Mouse (Mus musculus): ENCODE data around the gene Igf1r.

The Igf1r gene

GRCm38 (mm10) chr7:67957376-67957775 lies 4.7 kb downstream of the Igf1r start:
- DNase-seq (ENCODE audit: low spot score in 2 of 2) = no peak

DNA sequence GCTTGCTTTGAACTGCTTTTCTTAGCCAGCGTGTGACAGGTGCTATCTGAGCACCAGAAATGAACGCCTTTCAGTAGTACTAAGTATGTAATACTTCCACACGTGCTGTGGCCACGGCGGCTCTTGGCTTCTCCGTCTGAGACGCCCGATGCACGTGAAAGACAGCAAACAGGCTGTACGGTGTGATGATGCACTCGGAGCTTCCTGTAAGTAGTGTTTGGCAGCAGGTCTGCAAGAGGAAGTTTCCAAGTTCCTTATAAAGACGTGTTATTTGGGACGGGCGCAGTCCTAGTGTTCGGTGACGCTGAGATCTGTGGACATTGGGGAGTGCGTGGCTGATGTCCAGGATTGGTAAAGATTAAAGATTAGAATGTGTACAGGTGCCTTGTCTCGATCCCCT lies 5.4 kb downstream of the Igf1r start:
- no peak for DNase-seq (ENCODE audit: low spot score in 2 of 2)

- no peak for DNase-seq (ENCODE audit: low spot score in 2 of 2)
Observed at GRCm38 (mm10) chr7:67960701-67961100, 8.1 kb downstream of the Igf1r start.

- peak in 1 of 2 experiments; percentile 82 for DNase-seq (ENCODE audit: low spot score in 2 of 2)
Observed at GRCm38 (mm10) chr7:67961567-67962267, 9.1 kb downstream of the Igf1r start.

DNA sequence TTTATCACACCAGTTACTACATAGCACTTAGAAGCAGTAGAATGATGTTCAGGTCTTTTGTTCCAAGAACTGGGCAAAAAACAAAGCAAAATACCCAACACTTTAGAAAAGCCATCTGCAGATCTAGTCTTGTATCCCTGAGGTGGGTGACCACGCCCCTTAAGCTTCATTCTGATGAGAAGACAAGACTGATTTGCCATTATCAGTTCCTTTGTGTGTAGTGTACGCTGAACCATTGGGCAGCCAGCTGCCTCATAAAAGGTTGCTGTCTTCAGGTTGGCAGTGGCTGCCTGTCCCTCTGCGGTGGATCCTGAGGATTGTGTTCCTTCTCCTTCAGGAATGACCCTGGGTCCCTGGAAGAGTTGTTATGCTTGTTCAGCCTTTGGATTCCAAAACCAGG lies 11.1 kb downstream of the Igf1r start:
- DNase-seq (ENCODE audit: low spot score in 2 of 2) = no peak

GRCm38 (mm10) chr7:67968394-67968793 lies 15.8 kb downstream of the Igf1r start:
- DNase-seq (ENCODE audit: low spot score in 2 of 2) = no peak

DNA sequence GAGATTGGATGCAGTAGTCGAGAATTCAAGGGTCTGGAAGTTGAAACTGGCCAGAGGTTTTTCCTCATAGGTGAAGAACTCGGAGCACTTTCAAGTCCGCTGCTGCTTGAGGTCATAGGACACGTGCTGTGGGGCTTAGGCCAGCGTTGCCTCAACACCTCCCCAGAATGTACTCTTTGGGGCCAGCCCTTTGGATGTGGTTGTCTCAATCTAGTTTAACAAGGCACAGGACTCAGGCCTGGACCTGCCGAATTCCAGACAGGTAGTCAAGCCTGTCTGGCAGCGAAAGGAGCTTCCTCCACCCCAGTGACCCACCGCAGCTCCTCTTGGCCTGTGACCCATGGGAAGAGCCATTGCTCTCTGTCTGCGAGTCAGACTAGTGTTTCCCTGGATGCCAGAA lies 16.4 kb downstream of the Igf1r start:
- DNase-seq (ENCODE audit: low spot score in 2 of 2) = no peak

- DNase-seq (ENCODE audit: low spot score in 2 of 2) = no peak
Observed at GRCm38 (mm10) chr7:67973180-67974014, 20.8 kb downstream of the Igf1r start.

DNA sequence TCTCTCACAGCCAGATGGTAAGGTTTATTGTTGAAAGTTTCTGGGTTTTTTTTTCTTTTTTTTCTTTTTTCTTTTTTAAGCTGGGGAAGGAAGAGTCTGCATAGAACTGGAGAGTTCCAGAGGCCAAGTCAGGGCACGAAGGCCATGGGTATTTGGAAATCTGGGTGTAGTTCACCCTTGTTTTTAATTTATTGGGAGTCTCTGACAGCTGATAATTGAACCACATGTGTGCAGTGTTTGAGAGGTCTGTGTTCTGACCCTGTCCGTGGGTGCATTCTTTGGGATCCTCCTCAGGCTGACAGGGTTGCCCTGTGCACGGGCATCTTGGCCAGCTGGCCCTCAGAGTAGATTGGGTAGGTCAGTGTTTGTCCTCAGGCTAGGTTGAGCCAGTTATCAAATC lies 29.3 kb downstream of the Igf1r start:
- no peak for DNase-seq (ENCODE audit: low spot score in 2 of 2)

GRCm38 (mm10) chr7:67982809-67983208 lies 30.2 kb downstream of the Igf1r start:
- no peak for DNase-seq (ENCODE audit: low spot score in 2 of 2)

DNA sequence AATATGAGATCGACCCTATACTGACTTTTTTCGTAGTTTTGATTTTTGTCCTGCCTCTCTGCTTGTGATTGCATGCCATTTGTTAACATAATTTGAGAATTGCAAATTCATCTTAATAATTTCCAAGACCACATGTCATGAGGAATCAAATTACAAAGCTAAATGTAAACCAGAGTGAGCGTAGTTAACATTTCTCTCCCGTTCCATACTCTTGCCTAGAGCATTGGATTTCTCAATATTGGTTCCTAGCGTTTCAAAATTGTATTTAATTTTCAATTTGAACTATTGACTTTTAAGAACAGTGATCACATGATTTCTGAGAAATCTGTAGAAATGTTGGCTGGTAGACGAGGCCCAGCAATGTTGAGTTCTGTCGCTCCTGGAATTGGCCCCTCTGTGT lies 30.8 kb downstream of the Igf1r start:
- DNase-seq (ENCODE audit: low spot score in 2 of 2) = no peak

DNA sequence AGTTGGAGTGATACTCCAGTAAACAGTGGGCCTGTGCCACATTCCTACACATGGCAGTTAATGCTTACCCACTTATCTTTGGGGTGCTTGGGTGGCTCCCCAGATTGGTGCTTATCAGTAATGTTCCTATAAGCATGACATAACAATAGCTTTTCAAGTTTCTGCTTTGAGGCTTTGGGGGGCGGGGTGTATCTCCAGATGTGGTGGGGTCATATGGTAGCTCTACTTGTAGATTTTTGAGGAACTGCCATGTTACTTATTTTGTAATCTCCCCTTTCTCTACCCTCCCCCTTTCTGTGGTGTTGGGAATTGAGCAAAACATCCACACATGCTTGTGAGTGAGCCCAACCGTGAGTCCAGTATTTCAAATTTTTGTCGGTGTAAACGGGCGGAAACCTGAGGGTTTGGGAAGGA lies 32.4 kb downstream of the Igf1r start:
- DNase-seq (ENCODE audit: low spot score in 2 of 2) = no peak

- DNase-seq (ENCODE audit: low spot score in 2 of 2) = no peak
Observed at GRCm38 (mm10) chr7:67985511-67985910, 32.9 kb downstream of the Igf1r start.

DNA sequence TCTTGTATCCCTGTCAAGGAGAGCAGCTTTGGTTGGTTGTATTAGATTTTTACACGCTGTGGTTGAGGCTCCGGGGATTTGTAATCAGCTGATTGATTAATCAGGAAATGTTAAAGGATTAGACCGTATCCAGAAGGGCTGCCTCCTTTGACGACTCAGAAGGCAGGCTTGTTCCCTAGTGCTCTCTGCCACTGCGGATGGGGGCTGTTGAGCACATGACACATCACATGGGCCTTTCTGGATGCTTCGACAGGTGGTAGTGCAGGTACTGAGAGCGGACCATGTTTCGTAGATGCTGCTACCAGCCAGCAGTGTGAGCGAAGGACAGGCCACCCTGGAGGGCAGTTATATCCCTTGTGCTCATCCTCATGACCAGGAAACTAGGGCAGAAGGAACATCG lies 33.6 kb downstream of the Igf1r start:
- no peak for DNase-seq (ENCODE audit: low spot score in 2 of 2)

GRCm38 (mm10) chr7:67986816-67987215 lies 34.2 kb downstream of the Igf1r start:
- DNase-seq (ENCODE audit: low spot score in 2 of 2) = no peak

GRCm38 (mm10) chr7:67989376-67989775 lies 36.7 kb downstream of the Igf1r start:
- DNase-seq (ENCODE audit: low spot score in 2 of 2) = no peak

GRCm38 (mm10) chr7:67993614-67994013 lies 41.0 kb downstream of the Igf1r start:
- no peak for DNase-seq (ENCODE audit: low spot score in 2 of 2)

DNA sequence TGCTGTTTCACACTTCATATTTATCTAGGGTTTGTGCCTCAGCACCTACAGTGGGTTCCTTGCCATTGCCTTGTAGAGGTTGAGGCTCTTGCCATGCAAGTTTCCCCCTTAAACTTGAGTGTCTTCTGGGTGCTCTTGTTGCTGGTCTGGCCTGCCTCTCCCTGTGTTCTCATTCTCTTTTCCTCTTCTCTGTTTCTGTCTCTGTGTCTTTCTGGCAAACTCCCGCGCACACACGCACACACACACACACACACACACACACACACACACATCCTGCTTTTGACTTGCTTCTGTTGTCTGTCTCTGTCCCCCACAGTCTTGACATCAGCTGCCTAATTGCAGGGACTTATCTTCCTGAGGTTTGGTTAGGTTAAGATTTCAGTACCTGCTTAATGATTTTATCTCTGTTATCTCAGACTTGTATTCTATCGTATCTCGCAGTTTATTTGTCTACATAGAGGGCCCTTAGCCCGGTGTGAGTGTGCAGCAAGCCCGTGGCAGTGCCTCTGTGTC lies 41.8 kb downstream of the Igf1r start:
- DNase-seq (ENCODE audit: low spot score in 2 of 2) = no peak

DNA sequence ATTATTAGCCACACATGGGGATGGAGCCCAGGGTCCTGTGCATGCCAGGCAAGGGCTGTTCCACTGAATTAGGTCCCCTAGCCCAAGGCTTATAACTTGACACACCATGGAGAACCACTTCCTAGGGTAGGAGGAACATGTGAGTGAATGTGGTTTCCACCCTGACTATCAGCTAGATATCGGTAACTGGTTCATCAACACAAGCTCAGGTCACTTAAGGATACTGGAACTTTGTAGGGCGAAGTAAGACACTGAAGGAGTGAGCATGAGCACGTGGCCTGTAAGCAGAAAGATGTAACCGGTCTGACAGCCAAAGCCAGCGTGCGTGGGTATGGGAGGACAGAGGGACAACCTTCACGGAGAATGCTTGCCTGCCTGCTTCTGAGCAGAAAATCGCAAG lies 42.6 kb downstream of the Igf1r start:
- no peak for DNase-seq (ENCODE audit: low spot score in 2 of 2)

DNA sequence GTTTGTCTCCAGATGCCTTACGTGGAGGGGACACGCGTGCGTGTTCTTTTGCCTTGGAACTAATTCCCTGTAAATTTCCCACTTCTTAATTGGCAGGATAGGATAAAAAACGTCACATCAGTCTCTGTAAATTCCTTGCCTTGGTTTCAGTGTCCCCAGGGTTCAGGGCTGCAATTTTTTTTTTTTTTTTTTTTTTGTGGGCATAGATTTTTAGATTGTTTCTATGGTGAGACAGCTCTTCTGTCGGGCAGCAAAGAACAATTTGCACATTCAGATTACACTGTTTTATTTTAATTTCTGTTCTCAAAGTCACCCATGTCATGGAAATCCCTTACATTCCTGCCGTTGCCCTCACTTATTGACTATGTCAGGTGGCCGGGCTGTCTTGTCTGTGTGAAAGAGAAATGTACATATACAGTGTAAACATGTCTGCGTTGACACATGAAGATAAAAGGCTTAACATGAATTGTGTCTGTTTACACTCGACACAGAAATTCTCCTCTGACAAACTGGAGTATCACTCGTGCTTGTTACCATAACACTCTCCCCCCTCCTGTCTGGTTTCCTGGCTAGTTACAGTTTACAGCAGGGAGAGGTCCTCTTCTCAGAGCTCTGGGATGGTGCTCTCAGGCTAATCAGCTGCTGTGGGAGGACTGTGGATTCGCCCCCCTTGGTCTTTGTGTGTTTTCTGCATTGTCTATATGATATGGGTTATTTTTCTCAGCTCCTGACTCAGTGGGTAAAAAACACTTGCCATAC lies 43.8 kb downstream of the Igf1r start:
- no peak for DNase-seq (ENCODE audit: low spot score in 2 of 2)

- no peak for DNase-seq (ENCODE audit: low spot score in 2 of 2)
Observed at GRCm38 (mm10) chr7:68001269-68001668, 48.6 kb downstream of the Igf1r start.

GRCm38 (mm10) chr7:68006074-68006473 lies 53.4 kb downstream of the Igf1r start:
- no peak for DNase-seq (ENCODE audit: low spot score in 2 of 2)
